Mouse (Mus musculus) testis, adult 2 months (tissue): ENCODE measurements around the gene Adgrb2. TPM values are rescaled to one million over a fixed set of nuclear protein-coding genes. Genes with fewer than 3 reads are reported as not detected.

Experiments used
- H3K27ac ChIP-seq: fragments of 200-500 bp; 2 replicates; pipeline ENCODE4 v1.5.1; 2012; ENCODE audit warnings: low read depth, low read length; ENCODE audit not compliant: control insufficient read depth, insufficient read depth
- H3K27me3 ChIP-seq: fragments of 200-500 bp; 2 replicates; pipeline ENCODE4 v1.6.1; 2012; ENCODE audit warnings: mild to moderate bottlenecking, low read length, moderate library complexity; ENCODE audit not compliant: control insufficient read depth, insufficient read depth
- H3K36me3 ChIP-seq: fragments of 200-500 bp; 2 replicates; pipeline ENCODE4 v1.6.1; 2012; ENCODE audit warnings: mild to moderate bottlenecking, low read length; ENCODE audit not compliant: control insufficient read depth, insufficient read depth
- H3K4me1 ChIP-seq: fragments of 200-500 bp; 2 replicates; pipeline ENCODE4 v1.6.1; 2012; ENCODE audit warnings: low read length; ENCODE audit not compliant: control insufficient read depth, insufficient read depth
- H3K4me3 ChIP-seq: fragments of 200-500 bp; 2 replicates; pipeline ENCODE4 v1.5.1; 2012; ENCODE audit warnings: low read depth, mild to moderate bottlenecking, low read length, moderate library complexity, mixed read lengths; ENCODE audit not compliant: control insufficient read depth
- CTCF ChIP-seq: fragments of 200-500 bp; IDR thresholded peaks from 2 replicates; pipeline ENCODE4 v1.5.1; 2012; ENCODE audit warnings: low read depth, mild to moderate bottlenecking, inconsistent platforms, low read length, moderate library complexity; ENCODE audit not compliant: control insufficient read depth, insufficient read depth, insufficient replicate concordance
- POLR2A ChIP-seq: fragments of 200-500 bp; IDR thresholded peaks from 2 replicates; pipeline ENCODE4 v1.6.1; 2012; ENCODE audit warnings: low read depth, mild to moderate bottlenecking, inconsistent platforms, low read length, moderate library complexity; ENCODE audit not compliant: control insufficient read depth
- polyA plus RNA-seq: library from polyadenylated mRNA; depleted of rRNA; stranded (reverse); fragments of >200 nt; gene quantifications from 2 replicates; pipeline ENCODE4 v1.2.3, GENCODE M21; 2012

Gene Adgrb2
- polyA plus RNA-seq, 1 experiment = 1.6 TPM

GRCm38 (mm10) chr4:129987825-129988504 lies 3.3 kb downstream of the Adgrb2 start:
- TF ChIP-seq CTCF (no peak), POLR2A (no peak)
- no peaks in the 10 kb centered on the region; the same call in 1 of the 2 replicates for H3K27me3 ChIP-seq
- H3K27ac ChIP-seq = no peak overlapping the region
- peaks cover 27% of the 10 kb centered on the region for H3K4me1 ChIP-seq
- peak overlapping the region; percentile 53 for H3K4me3 ChIP-seq
- H3K36me3 ChIP-seq = no peaks in the 10 kb centered on the region

GRCm38 (mm10) chr4:129989925-129990324 lies 5.3 kb downstream of the Adgrb2 start:
- Histone ChIP-seq H3K4me3 (no peak overlapping the region), H3K36me3 (no peaks in the 10 kb centered on the region), H3K27me3 (no peaks in the 10 kb centered on the region; the same call in 1 of the 2 replicates), H3K4me1 (peaks cover 24% of the 10 kb centered on the region), H3K27ac (no peak overlapping the region)
- TF ChIP-seq CTCF (no peak), POLR2A (no peak)

- peaks cover 2% of the 10 kb centered on the region; the same call in 1 of the 2 replicates for H3K4me1 ChIP-seq
- no peak overlapping the region for H3K4me3 ChIP-seq
- no peaks in the 10 kb centered on the region for H3K36me3 ChIP-seq
- H3K27me3 ChIP-seq = no peaks in the 10 kb centered on the region
- TF ChIP-seq POLR2A (no peak), CTCF (no peak)
- no peak overlapping the region for H3K27ac ChIP-seq
Measured at GRCm38 (mm10) chr4:129992720-129993119, 8.1 kb downstream of the Adgrb2 start.

- Histone ChIP-seq H3K27me3 (no peaks in the 10 kb centered on the region), H3K4me3 (no peak overlapping the region), H3K4me1 (peaks cover 1% of the 10 kb centered on the region; the same call in 1 of the 2 replicates), H3K36me3 (no peaks in the 10 kb centered on the region), H3K27ac (no peak overlapping the region)
- TF ChIP-seq CTCF (no peak), POLR2A (no peak)
Measured at GRCm38 (mm10) chr4:129993213-129993612, 8.5 kb downstream of the Adgrb2 start.

- Histone ChIP-seq H3K36me3 (no peaks in the 10 kb centered on the region), H3K27me3 (no peaks in the 10 kb centered on the region), H3K4me3 (no peak overlapping the region), H3K4me1 (no peaks in the 10 kb centered on the region; the same call in 1 of the 2 replicates), H3K27ac (no peak overlapping the region)
- TF ChIP-seq POLR2A (no peak), CTCF (no peak)
Measured at GRCm38 (mm10) chr4:129993944-129994695, 9.4 kb downstream of the Adgrb2 start.

GRCm38 (mm10) chr4:129994728-129995127 lies 10.1 kb downstream of the Adgrb2 start:
- no peaks in the 10 kb centered on the region for H3K27me3 ChIP-seq
- TF ChIP-seq POLR2A = no peak
- no peak for TF ChIP-seq CTCF
- H3K4me1 ChIP-seq = no peaks in the 10 kb centered on the region; the same call in 1 of the 2 replicates

GRCm38 (mm10) chr4:129995255-129995654 lies 10.6 kb downstream of the Adgrb2 start:
- Histone ChIP-seq H3K27me3 (no peaks in the 10 kb centered on the region), H3K36me3 (no peaks in the 10 kb centered on the region)

More at GRCm38 (mm10) chr4:129994728-129995127, 10.1 kb downstream of the Adgrb2 start:
- Histone ChIP-seq H3K4me3 (no peak overlapping the region), H3K27ac (no peak overlapping the region), H3K36me3 (no peaks in the 10 kb centered on the region)

More at GRCm38 (mm10) chr4:129995255-129995654, 10.6 kb downstream of the Adgrb2 start:
- H3K4me3 ChIP-seq = no peak overlapping the region
- H3K27ac ChIP-seq = no peak overlapping the region
- H3K4me1 ChIP-seq = no peaks in the 10 kb centered on the region; the same call in 1 of the 2 replicates
- no peak for TF ChIP-seq POLR2A
- no peak for TF ChIP-seq CTCF
